Mouse (Mus musculus) forebrain, embryonic 16.5 days (tissue): ENCODE results near the gene Nrg4. TPM values are rescaled to one million over a fixed set of nuclear protein-coding genes. Genes with fewer than 3 reads are reported as not detected.

Experiments
- ATAC-seq: fragments of 200-750 bp; cut with Nextera tagmentation; 2 replicates; pipeline ENCODE4 v1.8.0; 2017; ENCODE audit warnings: mild to moderate bottlenecking, moderate library complexity
- H3K27ac ChIP-seq: fragments of 300-500 bp; sonication (generic); 2 replicates; pipeline ENCODE4 v1.5.1; 2014; ENCODE audit warnings: low read length, control low read depth
- H3K27me3 ChIP-seq: fragments of 300-500 bp; sonication (generic); replicated peaks from 2 replicates; pipeline ENCODE4 v1.6.1; 2014; ENCODE audit warnings: low read length; ENCODE audit not compliant: control insufficient read depth, insufficient read depth
- H3K36me3 ChIP-seq: fragments of 300-500 bp; sonication (generic); 2 replicates; pipeline ENCODE4 v1.6.1; 2014; ENCODE audit not compliant: control insufficient read depth, insufficient read depth
- H3K4me1 ChIP-seq: fragments of 300-500 bp; sonication (generic); replicated peaks from 2 replicates; pipeline ENCODE4 v1.6.1; 2014; ENCODE audit warnings: low read length; ENCODE audit not compliant: control insufficient read depth, insufficient read depth
- H3K4me2 ChIP-seq: fragments of 300-500 bp; sonication (generic); 2 replicates; pipeline ENCODE4 v1.6.1; 2014; ENCODE audit warnings: mild to moderate bottlenecking, low read length, control low read depth
- H3K4me3 ChIP-seq: fragments of 300-500 bp; sonication (generic); replicated peaks from 2 replicates; pipeline ENCODE4 v1.5.1; 2014; ENCODE audit warnings: mild to moderate bottlenecking, low read length, control low read depth
- H3K9ac ChIP-seq: fragments of 300-500 bp; sonication (generic); replicated peaks from 2 replicates; pipeline ENCODE4 v1.6.1; 2014; ENCODE audit warnings: low read depth, low read length, control low read depth
- H3K9me3 ChIP-seq: fragments of 300-500 bp; sonication (generic); 2 replicates; pipeline ENCODE4 v1.6.1; 2016; ENCODE audit warnings: low read length; ENCODE audit not compliant: control insufficient read depth
- WGBS: fragments of 180-500 bp; shearing (Covaris S2); extraction: QIAGEN DNeasy Blood & Tissue Kit; methylation state at CpG from one replicate; pipeline ENCODE4 v1.1.7; 2014; 5-methylcytosine and 5-hydroxymethylcytosine counted together
- polyA plus RNA-seq: library from polyadenylated mRNA; unstranded; fragments of >200 nt; fragmentation: Nextera tagmentation; extraction: Ambion mirVana; gene quantifications from 2 replicates; pipeline ENCODE4 v1.2.1, GENCODE M21; 2015

Gene Nrg4
- polyA plus RNA-seq, 1 experiment from 2014 or later = 1.6 TPM

GRCm38 (mm10) chr9:55307066-55307465 is 19.6 kb downstream of the Nrg4 start:
- H3K27ac ChIP-seq = no peak overlapping the region
- H3K4me1 ChIP-seq = no peaks in the 10 kb centered on the region
- no peak overlapping the region for H3K4me2 ChIP-seq
- H3K4me3 ChIP-seq = no peak overlapping the region
- H3K36me3 ChIP-seq = no peaks in the 10 kb centered on the region
- ATAC-seq = no peak
- no peaks in the 10 kb centered on the region for H3K9me3 ChIP-seq
- no peak overlapping the region for H3K9ac ChIP-seq
- no peaks in the 10 kb centered on the region for H3K27me3 ChIP-seq
- 60% methylated on average over 2 of the region's 2 CpGs for WGBS

GRCm38 (mm10) chr9:55296221-55296620 is 30.4 kb downstream of the Nrg4 start:
- Histone ChIP-seq H3K9me3 (no peaks in the 10 kb centered on the region), H3K4me2 (no peak overlapping the region), H3K4me1 (no peaks in the 10 kb centered on the region), H3K9ac (no peak overlapping the region), H3K27me3 (no peaks in the 10 kb centered on the region), H3K4me3 (no peak overlapping the region), H3K27ac (no peak overlapping the region), H3K36me3 (no peaks in the 10 kb centered on the region)
- 19% methylated on average over 2 of the region's 2 CpGs for WGBS
- ATAC-seq = no peak

GRCm38 (mm10) chr9:55291966-55292365 is 34.7 kb downstream of the Nrg4 start:
- no peaks in the 10 kb centered on the region for H3K4me1 ChIP-seq

GRCm38 (mm10) chr9:55289475-55290198 is 37.0 kb downstream of the Nrg4 start:
- 67% methylated on average over 3 of the region's 3 CpGs for WGBS
- ATAC-seq = no peak

More at GRCm38 (mm10) chr9:55291966-55292365, 34.7 kb downstream of the Nrg4 start:
- ATAC-seq = no peak
- no peaks in the 10 kb centered on the region for H3K27me3 ChIP-seq
- no peaks in the 10 kb centered on the region for H3K36me3 ChIP-seq
- H3K4me3 ChIP-seq = no peak overlapping the region
- H3K9me3 ChIP-seq = no peaks in the 10 kb centered on the region
- no peak overlapping the region for H3K9ac ChIP-seq
- no peak overlapping the region for H3K27ac ChIP-seq
- 90% methylated on average over 4 of the region's 4 CpGs for WGBS
- no peak overlapping the region for H3K4me2 ChIP-seq

GRCm38 (mm10) chr9:55285197-55285596 is 41.4 kb downstream of the Nrg4 start:
- WGBS = 78% methylated on average over 3 of the region's 3 CpGs
- no peak overlapping the region for H3K27ac ChIP-seq
- no peaks in the 10 kb centered on the region for H3K9me3 ChIP-seq
- no peak overlapping the region for H3K4me3 ChIP-seq
- no peak overlapping the region for H3K9ac ChIP-seq
- no peak for ATAC-seq
- no peak overlapping the region for H3K4me2 ChIP-seq
- H3K36me3 ChIP-seq = no peaks in the 10 kb centered on the region
- H3K4me1 ChIP-seq = no peaks in the 10 kb centered on the region
- H3K27me3 ChIP-seq = no peaks in the 10 kb centered on the region

More at GRCm38 (mm10) chr9:55289475-55290198, 37.0 kb downstream of the Nrg4 start:
- no peaks in the 10 kb centered on the region for H3K9me3 ChIP-seq
- no peak overlapping the region for H3K9ac ChIP-seq
- no peaks in the 10 kb centered on the region for H3K4me1 ChIP-seq
- H3K27me3 ChIP-seq = no peaks in the 10 kb centered on the region
- H3K27ac ChIP-seq = no peak overlapping the region
- no peaks in the 10 kb centered on the region for H3K36me3 ChIP-seq
- H3K4me2 ChIP-seq = no peak overlapping the region
- no peak overlapping the region for H3K4me3 ChIP-seq

GRCm38 (mm10) chr9:55283516-55283915 is 43.1 kb downstream of the Nrg4 start:
- Histone ChIP-seq H3K4me3 (no peak overlapping the region), H3K4me2 (no peak overlapping the region), H3K27me3 (no peaks in the 10 kb centered on the region), H3K4me1 (no peaks in the 10 kb centered on the region), H3K36me3 (no peaks in the 10 kb centered on the region), H3K9ac (no peak overlapping the region), H3K27ac (no peak overlapping the region), H3K9me3 (no peaks in the 10 kb centered on the region)
- ATAC-seq = no peak
- 11% methylated on average over 14 of the region's 14 CpGs for WGBS

- Histone ChIP-seq H3K4me3 (no peak overlapping the region), H3K27ac (no peak overlapping the region), H3K4me1 (no peaks in the 10 kb centered on the region), H3K36me3 (no peaks in the 10 kb centered on the region), H3K9ac (no peak overlapping the region), H3K9me3 (no peaks in the 10 kb centered on the region), H3K4me2 (no peak overlapping the region), H3K27me3 (no peaks in the 10 kb centered on the region)
- ATAC-seq = no peak
- 90% methylated on average over 8 of the region's 8 CpGs for WGBS
Observed at GRCm38 (mm10) chr9:55279114-55279825, 47.4 kb downstream of the Nrg4 start.

GRCm38 (mm10) chr9:55277562-55277961 is 49.1 kb downstream of the Nrg4 start:
- 76% methylated on average over 4 of the region's 4 CpGs for WGBS
- H3K27me3 ChIP-seq = no peaks in the 10 kb centered on the region
- no peaks in the 10 kb centered on the region for H3K36me3 ChIP-seq
- no peaks in the 10 kb centered on the region for H3K4me1 ChIP-seq
- no peak overlapping the region for H3K27ac ChIP-seq
- ATAC-seq = no peak
- no peak overlapping the region for H3K9ac ChIP-seq
- H3K4me3 ChIP-seq = no peak overlapping the region
- no peak overlapping the region for H3K4me2 ChIP-seq
- no peaks in the 10 kb centered on the region for H3K9me3 ChIP-seq

- no peak overlapping the region for H3K4me3 ChIP-seq
- no peaks in the 10 kb centered on the region for H3K4me1 ChIP-seq
- ATAC-seq = no peak
- H3K9ac ChIP-seq = no peak overlapping the region
- H3K27me3 ChIP-seq = no peaks in the 10 kb centered on the region
- H3K27ac ChIP-seq = no peak overlapping the region
- no peak overlapping the region for H3K4me2 ChIP-seq
- 33% methylated on average over 4 of the region's 4 CpGs for WGBS
- no peaks in the 10 kb centered on the region for H3K36me3 ChIP-seq
- H3K9me3 ChIP-seq = no peaks in the 10 kb centered on the region
Observed at GRCm38 (mm10) chr9:55273906-55274305, 52.7 kb downstream of the Nrg4 start.
